Mouse (Mus musculus) lung, adult 2 months (tissue): Measurements from ENCODE around the gene Usp6nl. TPM values are rescaled to one million over a fixed set of nuclear protein-coding genes. Genes with fewer than 3 reads are reported as not detected.
A peak's percentile ranks its signal among the peaks of the same experiment; 100 is the strongest.

Source experiments
- DNase-seq: peaks from one replicate; pipeline ENCODE4 v3.0.0; 2022
- H3K4me1 ChIP-seq: fragments of 200-500 bp; 2 replicates; pipeline ENCODE4 v1.6.1; 2011; ENCODE audit warnings: low read length; ENCODE audit not compliant: control insufficient read depth, insufficient read depth
- H3K4me3 ChIP-seq: fragments of 200-500 bp; replicated peaks from 2 replicates; pipeline ENCODE3; 2011; ENCODE audit warnings: low read depth, mild to moderate bottlenecking, control low read depth, low read length; ENCODE audit errors: extremely low read depth
- CTCF ChIP-seq: fragments of 200-500 bp; IDR thresholded peaks from 2 replicates; pipeline ENCODE4 v1.5.1; 2011; ENCODE audit warnings: mild to moderate bottlenecking, low read length, control low read depth; ENCODE audit not compliant: insufficient read depth
- POLR2A ChIP-seq: fragments of 200-500 bp; IDR thresholded peaks from 2 replicates; pipeline ENCODE4 v1.6.1; 2011; ENCODE audit warnings: low read depth, mild to moderate bottlenecking, control low read depth, low read length, borderline replicate concordance; ENCODE audit errors: extremely low read depth
- WGBS: fragments of 180-500 bp; shearing (Covaris S2); methylation state at CpG from one replicate; pipeline ENCODE4 v1.1.7; 2018; 5-methylcytosine and 5-hydroxymethylcytosine counted together
- polyA plus RNA-seq: library from polyadenylated mRNA; depleted of rRNA; stranded (reverse); fragments of >200 nt; gene quantifications from 2 replicates; pipeline ENCODE4 v1.2.3, GENCODE M21; 2012

The Usp6nl gene
- polyA plus RNA-seq, 1 experiment, result 19.9 TPM

- no peak overlapping the region for H3K4me3 ChIP-seq
- H3K4me1 ChIP-seq, result peaks cover 2% of the 10 kb centered on the region; the same call in 1 of the 2 replicates
- TF ChIP-seq CTCF (no peak), POLR2A (no peak)
- WGBS, result 74% methylated on average over 7 of the region's 7 CpGs
- DNase-seq, result no peak
These were observed 82.2 kb downstream of the Usp6nl start for GRCm38 (mm10) chr2:6404627-6405026.

DNA sequence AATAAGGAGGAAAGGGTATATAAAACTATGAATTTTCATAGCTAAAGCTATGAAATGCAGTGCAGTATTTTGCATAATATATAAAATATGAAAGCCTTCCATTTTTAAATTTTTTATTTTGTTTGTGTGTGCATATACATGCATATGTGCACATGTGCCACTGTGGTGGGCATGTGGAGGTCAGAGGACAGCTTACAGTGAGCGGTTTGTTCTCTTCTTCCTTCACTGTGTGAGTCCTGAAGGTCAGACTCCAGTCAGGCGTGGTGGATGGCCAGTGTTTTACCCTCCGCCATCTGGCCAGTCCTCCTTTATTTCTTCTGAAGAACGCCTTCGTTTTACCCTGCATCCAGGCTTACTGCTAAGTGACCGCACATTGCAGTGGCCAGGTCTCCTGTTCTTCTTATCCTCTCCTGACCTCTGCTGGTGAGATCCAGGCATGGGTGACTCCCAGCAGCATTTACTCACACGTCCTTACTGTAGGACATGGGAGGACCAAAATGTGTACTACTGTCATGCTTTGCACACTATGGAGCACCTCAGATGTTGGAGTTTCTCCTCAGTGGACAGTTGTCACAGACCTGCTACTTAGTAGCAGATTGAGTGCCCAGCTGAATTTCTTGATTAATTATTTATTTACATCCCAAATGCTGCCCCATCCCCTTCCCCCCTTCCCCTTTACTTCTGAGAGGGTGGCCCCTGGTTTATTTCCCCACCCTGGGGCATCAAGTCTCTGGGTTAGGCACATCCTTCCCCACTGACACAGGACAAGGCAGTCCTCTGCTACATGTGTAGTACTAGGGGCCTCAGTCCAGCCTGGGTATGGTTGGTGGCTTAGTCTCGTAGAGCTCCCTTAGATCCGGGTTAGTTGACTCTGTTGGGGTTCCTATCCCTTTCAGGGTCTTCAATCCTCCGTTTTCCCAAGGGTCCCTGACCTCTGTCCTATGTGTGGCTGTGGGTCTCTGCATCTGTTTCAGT lies 82.9 kb downstream of the Usp6nl start:
- peak; percentile 70 for DNase-seq
- Histone ChIP-seq H3K4me3 (no peak overlapping the region), H3K4me1 (peaks cover 2% of the 10 kb centered on the region; the same call in 1 of the 2 replicates)
- WGBS, result 34% methylated on average over 10 of the region's 10 CpGs
- no peak for TF ChIP-seq POLR2A
- TF ChIP-seq CTCF, result peak; percentile 98

- Histone ChIP-seq H3K4me3 (no peak overlapping the region), H3K4me1 (peaks cover 2% of the 10 kb centered on the region; the same call in 1 of the 2 replicates)
- TF ChIP-seq POLR2A (no peak), CTCF (no peak)
- DNase-seq, result no peak
- WGBS, result 65% methylated on average over 1 of the region's 1 CpGs
These were observed 85.2 kb downstream of the Usp6nl start for GRCm38 (mm10) chr2:6407711-6408110.

DNA sequence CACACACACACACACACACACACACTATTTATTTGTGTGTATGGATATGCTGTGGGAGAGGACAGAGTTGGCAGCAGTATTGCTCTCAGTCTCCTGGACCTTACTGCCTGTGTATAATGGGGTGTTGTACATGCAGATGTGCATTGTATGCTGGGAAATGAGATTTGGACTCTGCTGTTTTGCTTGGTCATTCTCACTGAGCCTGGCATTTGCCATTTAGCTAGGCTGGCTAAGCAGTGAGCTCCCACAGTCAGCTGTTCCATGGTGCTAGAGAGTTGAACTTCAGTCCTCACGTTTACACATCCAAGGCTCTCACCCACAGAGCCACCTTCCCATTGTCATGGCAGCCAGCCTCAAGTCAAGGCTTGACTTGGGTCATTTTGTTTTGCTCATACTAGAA lies 90.2 kb downstream of the Usp6nl start:
- no peaks in the 10 kb centered on the region for H3K4me1 ChIP-seq
- no peak for TF ChIP-seq CTCF
- TF ChIP-seq POLR2A, result no peak
- DNase-seq, result no peak
- no peak overlapping the region for H3K4me3 ChIP-seq
- WGBS, result 70% methylated on average over 1 of the region's 1 CpGs

DNA sequence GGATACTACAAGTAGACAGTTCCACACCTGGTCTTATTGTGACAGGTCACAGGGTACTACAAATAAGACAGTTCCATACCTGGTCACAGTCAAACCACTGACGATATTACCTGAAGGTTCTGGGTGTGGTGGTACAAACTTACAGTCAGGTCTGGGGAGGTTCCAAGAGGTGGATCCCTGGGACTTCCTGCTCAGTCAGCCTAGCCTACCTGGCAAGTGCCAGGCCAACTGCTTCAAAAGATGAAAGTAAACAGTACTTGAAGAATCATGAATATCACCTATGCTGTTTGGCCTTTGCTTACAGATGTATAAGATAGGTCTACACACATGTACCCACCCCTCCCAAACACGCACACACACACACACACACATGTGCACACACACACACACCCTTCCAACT lies 91.3 kb downstream of the Usp6nl start:
- Histone ChIP-seq H3K4me3 (no peak overlapping the region), H3K4me1 (no peaks in the 10 kb centered on the region)
- TF ChIP-seq CTCF (no peak), POLR2A (no peak)
- 76% methylated on average over 2 of the region's 2 CpGs for WGBS
- DNase-seq, result no peak

DNA sequence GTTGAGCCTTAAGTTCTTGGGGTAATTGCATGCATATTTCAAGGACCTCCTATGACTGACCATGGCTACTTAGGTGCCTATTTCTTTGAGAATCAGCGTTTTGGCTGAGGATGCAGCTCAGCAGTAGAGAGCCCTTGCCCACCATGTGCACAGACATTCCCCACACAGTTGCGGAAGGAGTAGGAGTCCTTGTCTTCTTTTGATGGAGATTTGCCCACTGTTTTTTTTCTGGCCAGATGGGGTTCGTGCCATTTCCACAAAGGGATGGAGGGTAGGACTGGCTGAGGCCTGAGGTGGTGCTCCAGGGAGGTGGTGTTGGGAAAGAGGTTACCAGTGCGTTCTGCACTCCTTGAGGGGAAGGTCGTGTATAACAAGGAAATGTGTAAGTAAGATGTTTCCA lies 91.9 kb downstream of the Usp6nl start:
- TF ChIP-seq CTCF, result no peak
- no peak for TF ChIP-seq POLR2A
- WGBS, result 77% methylated on average over 5 of the region's 5 CpGs
- DNase-seq, result no peak

DNA sequence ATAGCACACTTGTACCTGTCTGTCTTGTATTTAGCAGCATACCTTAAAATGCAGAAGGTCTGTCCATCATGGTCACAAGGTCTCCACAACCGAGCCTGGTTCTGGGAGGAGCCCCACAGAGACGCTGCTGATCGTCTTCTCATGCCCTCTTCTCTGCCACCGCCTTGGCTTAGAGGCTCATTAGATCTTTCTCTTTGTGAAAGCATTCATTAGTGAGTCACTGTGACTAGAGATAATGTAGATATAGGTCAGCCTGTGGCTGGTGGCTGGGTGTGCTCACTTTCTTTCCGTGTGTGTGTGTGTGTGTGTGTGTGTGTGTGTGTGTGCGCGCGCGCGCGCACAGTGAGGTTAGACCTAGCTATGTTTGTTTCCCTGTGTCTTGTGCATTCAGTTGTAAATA lies 94.7 kb downstream of the Usp6nl start:
- TF ChIP-seq CTCF (no peak), POLR2A (no peak)
- 91% methylated on average over 11 of the region's 11 CpGs for WGBS
- DNase-seq, result no peak
- Histone ChIP-seq H3K4me1 (no peaks in the 10 kb centered on the region), H3K4me3 (no peak overlapping the region)

More for the DNA sequence above, 91.9 kb downstream of the Usp6nl start:
- Histone ChIP-seq H3K4me3 (no peak overlapping the region), H3K4me1 (no peaks in the 10 kb centered on the region)

GRCm38 (mm10) chr2:6423661-6424550 lies 101.4 kb downstream of the Usp6nl start:
- DNase-seq, result no peak
- Histone ChIP-seq H3K4me1 (no peaks in the 10 kb centered on the region), H3K4me3 (no peak overlapping the region)
- TF ChIP-seq CTCF (no peak), POLR2A (no peak)
- 85% methylated on average over 24 of the region's 24 CpGs for WGBS

- 69% methylated on average over 5 of the region's 5 CpGs for WGBS
- TF ChIP-seq CTCF (no peak), POLR2A (no peak)
- no peaks in the 10 kb centered on the region for H3K4me1 ChIP-seq
- no peak for DNase-seq
- no peak overlapping the region for H3K4me3 ChIP-seq
These were observed 102.4 kb downstream of the Usp6nl start for GRCm38 (mm10) chr2:6424851-6425250.
